Mouse (Mus musculus) hindbrain, postnatal 0 days (tissue): ENCODE results near the gene Adcy10. TPM values are rescaled to one million over a fixed set of nuclear protein-coding genes. Genes with fewer than 3 reads are reported as not detected.
A peak's percentile ranks its signal among the peaks of the same experiment; 100 is the strongest.

Experiments used
- ATAC-seq: fragments of 200-750 bp; cut with Nextera tagmentation; 2 replicates; pipeline ENCODE4 v1.8.0; 2017; ENCODE audit warnings: mild to moderate bottlenecking, moderate TSS enrichment, moderate library complexity
- DNase-seq: peaks from one replicate; pipeline ENCODE4 v3.0.0-alpha.2; 2015; ENCODE audit warnings: low spot score
- H3K27ac ChIP-seq: fragments of 300-500 bp; sonication (generic); 2 replicates; pipeline ENCODE4 v1.5.1; 2014; ENCODE audit warnings: mild to moderate bottlenecking
- H3K27me3 ChIP-seq: fragments of 300-500 bp; sonication (generic); 2 replicates; pipeline ENCODE4 v1.6.1; 2014; ENCODE audit warnings: low read length, mixed read lengths; ENCODE audit not compliant: insufficient read depth
- H3K36me3 ChIP-seq: fragments of 300-500 bp; sonication (generic); 2 replicates; pipeline ENCODE4 v1.6.1; 2014; ENCODE audit warnings: low read length, mixed read lengths; ENCODE audit not compliant: insufficient read depth
- H3K4me1 ChIP-seq: fragments of 300-500 bp; sonication (generic); 2 replicates; pipeline ENCODE4 v1.6.1; 2014; ENCODE audit warnings: antibody characterized with exemption, low read length, mixed read lengths; ENCODE audit not compliant: insufficient read depth
- H3K4me2 ChIP-seq: fragments of 300-500 bp; sonication (generic); 2 replicates; pipeline ENCODE4 v1.6.1; 2014; ENCODE audit warnings: low read depth, mild to moderate bottlenecking, low read length, moderate library complexity, mixed read lengths
- H3K4me3 ChIP-seq: fragments of 300-500 bp; sonication (generic); 2 replicates; pipeline ENCODE4 v1.5.1; 2014; ENCODE audit warnings: low read length
- H3K9ac ChIP-seq: fragments of 300-500 bp; sonication (generic); replicated peaks from 2 replicates; pipeline ENCODE4 v1.6.1; 2014; ENCODE audit warnings: mild to moderate bottlenecking, low read length, moderate library complexity, mixed read lengths
- H3K9me3 ChIP-seq: fragments of 300-500 bp; sonication (generic); 2 replicates; pipeline ENCODE4 v1.6.1; 2016; ENCODE audit warnings: low read length, mixed read lengths
- CTCF ChIP-seq: IDR thresholded peaks from 2 replicates; pipeline ENCODE4 v1.5.1; 2016; ENCODE audit warnings: antibody characterized with exemption, control low read depth, low read depth
- WGBS: fragments of 180-500 bp; shearing (Covaris S2); extraction: QIAGEN DNeasy Blood & Tissue Kit; methylation state at CpG from one replicate; pipeline ENCODE4 v1.1.7; 2014; 5-methylcytosine and 5-hydroxymethylcytosine counted together
- polyA plus RNA-seq: library from polyadenylated mRNA; unstranded; fragments of >200 nt; fragmentation: Nextera tagmentation; extraction: Ambion mirVana; gene quantifications from 2 replicates; pipeline ENCODE4 v1.2.1, GENCODE M21; 2015
- total RNA-seq: library from RNA; depleted of rRNA; stranded (reverse); fragments of >200 nt; gene quantifications from 2 replicates; pipeline ENCODE4 v1.2.3, GENCODE M21; 2014

The Adcy10 gene
- total and polyA plus RNA-seq, 2 experiments from 2014 or later = 0.06 to 0.78 TPM

DNA sequence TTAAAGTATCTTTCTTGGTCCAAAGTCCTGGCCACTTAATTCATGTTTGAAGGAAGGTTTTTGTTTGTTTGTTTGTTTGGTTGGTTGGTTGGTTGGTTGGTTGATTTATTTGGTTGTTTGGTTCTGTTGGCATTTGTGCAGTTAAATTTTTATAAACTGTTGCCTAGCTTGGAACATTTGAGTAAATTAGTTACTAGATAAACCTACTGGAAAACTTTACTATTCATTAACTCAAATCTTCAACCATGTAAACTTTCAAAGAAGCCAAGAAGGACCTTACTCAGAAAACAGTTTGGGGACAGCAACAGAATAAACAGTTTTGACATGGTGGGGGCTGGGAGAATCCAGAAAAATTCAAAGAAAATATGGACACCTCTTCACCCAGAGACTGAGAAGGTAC lies 16.0 kb upstream of the Adcy10 start:
- DNase-seq (no peak), ATAC-seq (no peak)
- Histone ChIP-seq H3K36me3 (no peaks in the 10 kb centered on the region), H3K9ac (no peak overlapping the region), H3K27me3 (no peaks in the 10 kb centered on the region), H3K4me2 (no peak overlapping the region), H3K27ac (no peak overlapping the region), H3K9me3 (no peaks in the 10 kb centered on the region), H3K4me3 (no peak overlapping the region), H3K4me1 (no peaks in the 10 kb centered on the region)
- TF ChIP-seq CTCF = no peak

DNA sequence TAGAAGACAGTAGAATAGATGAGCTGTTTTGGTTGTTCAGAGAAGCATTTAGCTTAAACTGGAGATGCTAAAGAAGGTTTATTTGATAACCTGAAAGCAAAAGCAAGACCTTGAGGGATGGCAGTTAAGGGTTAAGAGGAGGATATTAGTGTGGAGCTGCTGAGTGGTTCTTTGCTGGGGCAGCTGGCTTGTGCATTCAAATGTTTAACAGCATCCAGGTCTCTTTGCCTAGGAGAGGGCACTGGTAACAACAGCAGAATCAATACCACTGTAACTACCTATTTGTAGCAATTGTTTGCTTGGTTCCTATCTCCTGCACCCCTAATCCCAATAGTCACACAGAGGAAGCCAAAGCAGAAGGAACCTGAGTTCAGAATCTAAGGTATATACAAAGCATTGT lies 15.3 kb upstream of the Adcy10 start:
- H3K4me2 ChIP-seq = no peak overlapping the region
- H3K4me1 ChIP-seq = no peaks in the 10 kb centered on the region
- no peaks in the 10 kb centered on the region for H3K27me3 ChIP-seq
- no peak overlapping the region for H3K9ac ChIP-seq
- H3K4me3 ChIP-seq = no peak overlapping the region
- no peaks in the 10 kb centered on the region for H3K9me3 ChIP-seq
- ATAC-seq (no peak), DNase-seq (no peak)
- H3K36me3 ChIP-seq = no peaks in the 10 kb centered on the region
- H3K27ac ChIP-seq = no peak overlapping the region
- TF ChIP-seq CTCF = no peak

DNA sequence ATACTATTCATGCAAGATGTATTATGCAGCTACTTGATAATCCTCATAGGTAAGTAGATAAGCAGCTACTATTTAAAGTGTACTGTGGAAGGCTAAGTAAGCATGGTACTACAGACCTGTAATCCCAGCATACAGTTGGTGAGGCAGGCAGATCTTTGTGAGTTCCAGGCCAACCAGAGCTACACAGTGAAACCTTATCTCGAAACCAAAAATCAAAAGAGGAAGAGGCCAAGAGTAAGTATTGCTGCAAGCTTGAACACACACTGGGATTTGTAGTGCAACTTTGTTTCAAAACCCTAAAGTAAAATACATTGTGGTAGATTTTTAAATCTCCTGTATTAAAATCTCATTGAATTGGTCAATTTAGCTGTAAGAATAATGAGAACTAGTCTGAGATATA lies 13.5 kb upstream of the Adcy10 start:
- 88% methylated on average over 1 of the region's 1 CpGs for WGBS
- ATAC-seq (no peak), DNase-seq (no peak)

DNA sequence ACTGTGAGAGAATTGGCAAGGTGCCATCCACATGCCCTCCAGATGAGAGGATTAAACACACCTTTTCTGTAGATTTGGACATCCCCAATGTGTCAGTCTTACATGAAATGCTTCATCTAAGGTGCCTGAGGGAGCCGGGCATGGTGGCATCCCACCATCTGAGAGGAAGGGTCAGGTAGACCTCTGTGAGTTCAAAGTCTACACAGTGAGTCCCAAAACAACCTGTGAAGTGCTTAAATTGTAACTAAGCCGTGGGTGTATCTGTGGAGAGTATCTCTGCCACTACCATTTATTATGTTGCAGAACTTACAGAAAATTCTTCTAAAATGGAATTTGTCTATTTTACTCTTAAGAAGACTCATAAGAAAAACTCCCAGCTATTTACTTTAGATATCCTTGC lies 1.1 kb downstream of the Adcy10 start:
- 91% methylated on average over 2 of the region's 2 CpGs for WGBS
- DNase-seq = no peak
- no peak for TF ChIP-seq CTCF
- Histone ChIP-seq H3K4me3 (no peak overlapping the region), H3K27ac (no peak overlapping the region), H3K4me1 (no peaks in the 10 kb centered on the region), H3K4me2 (no peak overlapping the region), H3K9ac (no peak overlapping the region), H3K9me3 (no peaks in the 10 kb centered on the region), H3K36me3 (peaks cover 2% of the 10 kb centered on the region; the same call in 1 of the 2 replicates), H3K27me3 (no peaks in the 10 kb centered on the region)
- ATAC-seq = no peak

More for the DNA sequence above, 13.5 kb upstream of the Adcy10 start:
- Histone ChIP-seq H3K4me3 (no peak overlapping the region), H3K27ac (no peak overlapping the region), H3K9me3 (no peaks in the 10 kb centered on the region), H3K27me3 (no peaks in the 10 kb centered on the region), H3K9ac (no peak overlapping the region), H3K4me1 (no peaks in the 10 kb centered on the region), H3K36me3 (no peaks in the 10 kb centered on the region), H3K4me2 (no peak overlapping the region)
- TF ChIP-seq CTCF = no peak

- Histone ChIP-seq H3K9ac (no peak overlapping the region), H3K36me3 (no peaks in the 10 kb centered on the region), H3K9me3 (no peaks in the 10 kb centered on the region), H3K27me3 (no peaks in the 10 kb centered on the region), H3K4me3 (no peak overlapping the region), H3K4me1 (no peaks in the 10 kb centered on the region), H3K27ac (no peak overlapping the region), H3K4me2 (no peak overlapping the region)
- no peak for TF ChIP-seq CTCF
- WGBS = 86% methylated on average over 4 of the region's 4 CpGs
- ATAC-seq (no peak), DNase-seq (no peak)
These were observed 4.2 kb downstream of the Adcy10 start for GRCm38 (mm10) chr1:165489197-165489596.

DNA sequence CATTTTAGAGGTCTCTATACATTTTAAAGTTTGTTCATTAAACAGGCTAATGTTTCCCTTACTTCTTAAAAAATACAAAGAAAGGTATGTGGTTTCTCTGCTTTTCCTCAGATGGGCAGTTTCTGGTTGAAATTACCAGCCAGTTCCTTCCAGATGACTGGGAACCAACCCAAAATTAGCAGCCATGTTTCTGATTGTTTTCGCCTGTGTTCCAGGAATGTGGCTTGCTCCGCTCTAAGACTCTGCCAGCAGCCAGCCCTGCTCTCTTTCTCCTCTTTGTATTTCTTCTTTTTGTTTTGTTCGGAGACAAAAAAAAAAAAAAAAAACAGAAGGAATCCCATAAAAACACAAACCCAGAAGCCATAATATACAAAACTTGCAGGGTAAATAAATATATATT lies 13.9 kb downstream of the Adcy10 start:
- H3K9ac ChIP-seq = no peak overlapping the region
- 28% methylated on average over 3 of the region's 3 CpGs for WGBS
- H3K36me3 ChIP-seq = no peaks in the 10 kb centered on the region
- DNase-seq (peak; percentile 49), ATAC-seq (no peak)
- no peak overlapping the region for H3K27ac ChIP-seq
- no peak overlapping the region for H3K4me3 ChIP-seq
- H3K27me3 ChIP-seq = no peaks in the 10 kb centered on the region
- H3K4me2 ChIP-seq = no peak overlapping the region
- no peaks in the 10 kb centered on the region for H3K4me1 ChIP-seq
- H3K9me3 ChIP-seq = no peaks in the 10 kb centered on the region
- TF ChIP-seq CTCF = no peak

DNA sequence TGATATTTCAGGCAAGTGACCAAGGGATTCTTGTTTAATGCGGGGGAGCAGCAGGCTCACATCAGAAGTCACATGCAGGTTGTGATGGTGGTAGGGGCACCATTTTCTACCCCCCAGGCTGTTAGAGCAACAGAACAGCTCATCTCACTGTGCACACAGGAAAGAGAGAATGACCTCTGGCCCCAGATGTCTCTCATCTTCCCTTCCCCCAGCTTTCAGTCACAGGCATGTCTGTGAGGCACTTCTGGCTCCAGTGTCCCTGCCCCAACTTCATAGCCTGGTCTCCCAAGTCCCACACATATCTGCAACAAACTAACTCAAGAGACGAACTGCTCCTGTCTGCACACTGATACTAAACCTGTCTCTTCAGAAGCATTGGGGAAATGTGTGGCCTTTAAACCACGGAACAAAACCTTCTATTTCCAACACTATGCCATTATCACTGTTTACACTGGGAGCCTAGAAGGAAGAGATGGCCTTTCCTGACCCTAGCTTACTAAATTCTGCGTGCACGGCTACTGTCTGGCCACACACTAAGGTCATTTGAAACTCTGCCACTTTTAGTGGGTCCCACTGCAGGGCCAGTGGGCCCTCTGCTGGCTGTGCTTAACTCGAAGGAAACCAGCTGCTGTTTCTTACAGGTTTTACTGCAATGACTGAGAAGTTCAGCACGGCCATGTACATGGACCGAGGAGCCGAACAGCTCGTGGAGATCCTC lies 18.5 kb downstream of the Adcy10 start:
- Histone ChIP-seq H3K4me2 (no peak overlapping the region), H3K9ac (no peak overlapping the region), H3K36me3 (no peaks in the 10 kb centered on the region), H3K4me3 (no peak overlapping the region), H3K9me3 (no peaks in the 10 kb centered on the region), H3K27me3 (no peaks in the 10 kb centered on the region), H3K27ac (no peak overlapping the region), H3K4me1 (no peaks in the 10 kb centered on the region)
- DNase-seq (peak; percentile 40), ATAC-seq (no peak)
- peak; percentile 57 for TF ChIP-seq CTCF
- 63% methylated on average over 10 of the region's 10 CpGs for WGBS
